Mouse (Mus musculus): ENCODE measurements around the gene Slc9b2. TPM values are rescaled to one million over a fixed set of nuclear protein-coding genes. Genes with fewer than 3 reads are reported as not detected.

The Slc9b2 gene
- polyA plus RNA-seq, 1 experiment from 2014 or later: 1.8 TPM

GRCm38 (mm10) chr3:135377445-135377844, 69.9 kb downstream of the Slc9b2 start:
- ATAC-seq (ENCODE audit: low FRiP score): no peak
- Histone ChIP-seq H3K27ac (no peak overlapping the region), H3K9ac (no peak overlapping the region), H3K4me1 (replicated peaks; ENCODE audit: control insufficient read depth, insufficient read depth, low read length) (no peaks in the 10 kb centered on the region), H3K36me3 (replicated peaks; ENCODE audit: control insufficient read depth, insufficient read depth) (no peaks in the 10 kb centered on the region), H3K4me3 (replicated peaks; ENCODE audit: low read length) (no peak overlapping the region), H3K27me3 (ENCODE audit: control insufficient read depth, insufficient read depth, low read length) (no peaks in the 10 kb centered on the region), H3K4me2 (replicated peaks) (no peak overlapping the region), H3K9me3 (ENCODE audit: control insufficient read depth, low read length) (no peaks in the 10 kb centered on the region)
- WGBS: 88% methylated on average over 10 of the region's 10 CpGs
- DNase-seq (ENCODE audit: low spot score): no peak

DNA sequence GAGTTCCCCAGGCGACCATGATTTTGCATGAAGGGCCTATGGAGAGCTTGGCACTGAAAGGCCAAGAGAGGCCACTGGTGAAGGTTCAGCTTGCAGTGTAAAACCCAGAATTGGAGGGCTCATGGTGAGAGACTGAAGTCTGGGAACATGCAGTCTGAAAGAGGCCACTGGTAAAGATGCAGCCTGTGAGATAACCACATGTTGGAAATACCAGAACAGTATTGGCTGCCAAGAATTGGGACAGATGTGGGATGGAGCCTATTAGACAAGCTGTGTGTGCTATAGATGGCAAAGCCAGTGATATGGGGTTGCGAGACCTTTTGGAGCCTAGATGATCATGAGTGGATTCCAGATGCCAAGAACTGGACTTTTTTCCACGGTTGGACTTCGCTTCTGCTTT, 72.4 kb downstream of the Slc9b2 start:
- ATAC-seq (ENCODE audit: low FRiP score) (no peak), DNase-seq (ENCODE audit: low spot score) (no peak)
- H3K27ac ChIP-seq: no peak overlapping the region
- WGBS: 97% methylated on average over 4 of the region's 4 CpGs
- no peaks in the 10 kb centered on the region for H3K4me1 ChIP-seq (replicated peaks; ENCODE audit: control insufficient read depth, insufficient read depth, low read length)
- no peaks in the 10 kb centered on the region for H3K36me3 ChIP-seq (replicated peaks; ENCODE audit: control insufficient read depth, insufficient read depth)
- no peak overlapping the region for H3K4me2 ChIP-seq (replicated peaks)
- H3K4me3 ChIP-seq (replicated peaks; ENCODE audit: low read length): no peak overlapping the region
- no peaks in the 10 kb centered on the region for H3K9me3 ChIP-seq (ENCODE audit: control insufficient read depth, low read length)
- no peaks in the 10 kb centered on the region for H3K27me3 ChIP-seq (ENCODE audit: control insufficient read depth, insufficient read depth, low read length)
- no peak overlapping the region for H3K9ac ChIP-seq

DNA sequence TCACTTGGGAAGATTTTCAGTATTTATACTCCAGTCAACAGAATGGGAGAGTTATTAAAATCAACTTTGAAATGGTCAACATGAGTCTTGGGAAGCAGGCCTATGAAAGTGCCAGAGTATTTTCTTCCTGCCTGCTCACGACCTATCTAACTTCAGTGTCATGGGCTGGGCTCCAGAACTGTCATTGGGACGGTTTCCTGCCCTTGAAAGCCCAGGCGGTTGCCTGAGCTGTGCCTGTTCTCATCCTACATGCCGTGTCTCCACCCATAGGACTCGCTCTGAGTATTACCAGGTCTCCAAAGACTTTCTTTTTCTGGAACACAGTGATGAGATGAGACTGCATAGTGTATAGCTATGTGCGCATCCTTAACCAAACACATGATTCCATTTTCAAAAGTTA, 85.7 kb downstream of the Slc9b2 start:
- no peaks in the 10 kb centered on the region for H3K36me3 ChIP-seq (replicated peaks; ENCODE audit: control insufficient read depth, insufficient read depth)
- no peaks in the 10 kb centered on the region for H3K9me3 ChIP-seq (ENCODE audit: control insufficient read depth, low read length)
- no peaks in the 10 kb centered on the region for H3K27me3 ChIP-seq (ENCODE audit: control insufficient read depth, insufficient read depth, low read length)
- H3K4me3 ChIP-seq (replicated peaks; ENCODE audit: low read length): no peak overlapping the region
- DNase-seq (ENCODE audit: low spot score) (no peak), ATAC-seq (ENCODE audit: low FRiP score) (no peak)
- no peak overlapping the region for H3K4me2 ChIP-seq (replicated peaks)
- 86% methylated on average over 6 of the region's 6 CpGs for WGBS
- H3K27ac ChIP-seq: no peak overlapping the region
- no peak overlapping the region for H3K9ac ChIP-seq
- no peaks in the 10 kb centered on the region for H3K4me1 ChIP-seq (replicated peaks; ENCODE audit: control insufficient read depth, insufficient read depth, low read length)

Other genes starting within 250 kb of the Slc9b2 start
- gene Cenpe, start 95.2 kb upstream of the Slc9b2 start, polyA plus RNA-seq (2014; fragmentation: Nextera tagmentation; extraction: Ambion mirVana): 4.1 and 6.3 TPM in 2 replicates
- 4.6 and 5.5 TPM in 2 replicates for gene Bdh2, start 26.5 kb upstream of the Slc9b2 start, polyA plus RNA-seq (2014; fragmentation: Nextera tagmentation; extraction: Ambion mirVana)
- 0.16 and 0.37 TPM in 2 replicates for gene Slc9b1, start 40.3 kb downstream of the Slc9b2 start, polyA plus RNA-seq (2014; fragmentation: Nextera tagmentation; extraction: Ambion mirVana)
- 57.6 and 60.7 TPM in 2 replicates for gene Cisd2, start 116.2 kb downstream of the Slc9b2 start, polyA plus RNA-seq (2014; fragmentation: Nextera tagmentation; extraction: Ambion mirVana)
- 403 and 439 TPM in 2 replicates for gene Ube2d3, start 130.4 kb downstream of the Slc9b2 start, polyA plus RNA-seq (2014; fragmentation: Nextera tagmentation; extraction: Ambion mirVana)
- 8.1 and 8.3 TPM in 2 replicates for gene Manba, start 177.9 kb downstream of the Slc9b2 start, polyA plus RNA-seq (2014; fragmentation: Nextera tagmentation; extraction: Ambion mirVana)

All from hindbrain, embryonic 14.5 days (tissue).